Mouse (Mus musculus) kidney, adult 2 months (tissue): ENCODE measurements at regions not wholly inside any gene's neighbourhood (a gene's known extent, or its start where the extent isn't known, plus 50 kb on each side); places are given as distances from the start of the nearest gene placed in this dataset.

Experiments used
- CTCF ChIP-seq: fragments of 200-500 bp; conservative IDR thresholded peaks from 2 replicates; pipeline ENCODE4 v1.5.1; 2011; ENCODE audit warnings: low read depth, mild to moderate bottlenecking, control low read depth, low read length, moderate library complexity, mixed read lengths; ENCODE audit not compliant: insufficient read depth, insufficient read length
- POLR2A ChIP-seq: fragments of 200-500 bp; IDR thresholded peaks from one replicate; pipeline ENCODE4 v1.6.1; 2011; ENCODE audit warnings: low read depth, low read length, control low read depth

DNA sequence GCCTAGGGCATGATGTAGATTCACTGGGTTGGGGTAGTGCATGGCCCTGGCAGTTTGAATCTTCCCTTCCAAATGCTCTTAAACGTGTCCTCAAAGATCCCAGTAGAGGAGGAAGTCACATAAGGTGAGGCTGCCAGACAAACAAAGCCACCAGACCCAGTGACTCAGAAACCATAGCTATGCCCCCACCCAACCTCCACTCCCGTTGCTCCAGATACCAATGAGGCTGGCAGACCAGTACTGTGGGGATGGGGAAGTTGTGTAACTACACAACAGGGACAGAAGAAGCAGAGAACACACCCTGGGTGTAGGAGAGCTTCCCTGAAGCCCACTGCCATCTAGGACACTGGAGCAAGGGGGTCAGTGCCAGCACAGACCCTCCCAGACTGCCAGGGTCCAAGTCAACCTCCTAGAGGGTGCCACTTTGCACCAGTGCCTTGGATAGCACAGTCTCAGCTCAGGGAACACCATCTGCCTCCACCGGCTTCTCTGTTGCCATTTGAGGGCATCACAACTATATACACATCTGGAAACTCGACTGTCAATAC, 145.2 kb upstream of the Zmiz1 start:
- no peak for TF ChIP-seq CTCF
- TF ChIP-seq POLR2A = no peak
